Mouse (Mus musculus) C2C12 (cell line): ENCODE results near the gene Glyctk.

Experiments used
- CTCF ChIP-seq: IDR thresholded peaks from one replicate; pipeline ENCODE4 v1.5.1; 2011; ENCODE audit not compliant: control insufficient read depth, insufficient read depth, insufficient read length
- MAX ChIP-seq: IDR thresholded peaks from one replicate; pipeline ENCODE4 v1.6.1; 2011; ENCODE audit warnings: mild to moderate bottlenecking, control low read depth
- MYOG ChIP-seq: IDR thresholded peaks from one replicate; pipeline ENCODE4 v1.6.1; 2011; ENCODE audit not compliant: control insufficient read depth, insufficient read length; ENCODE audit errors: extremely low read depth
- USF1 ChIP-seq: IDR thresholded peaks from one replicate; pipeline ENCODE4 v1.6.1; 2011; ENCODE audit warnings: low read depth, mild to moderate bottlenecking, control low read depth, moderate library complexity

GRCm38 (mm10) chr9:106126786-106127251 is 31.1 kb downstream of the Glyctk start:
- TF ChIP-seq CTCF = no peak
- no peak for TF ChIP-seq MYOG
- no peak for TF ChIP-seq MAX
- TF ChIP-seq USF1 = no peak
